Mouse (Mus musculus): ENCODE measurements at regions not wholly inside any gene's neighbourhood (a gene's known extent, or its start where the extent isn't known, plus 50 kb on each side); places are given as distances from the start of the nearest gene placed in this dataset.

GRCm38 (mm10) chr10:115749844-115750243 is 66.8 kb upstream of the Tspan8 start:
- Histone ChIP-seq H3K4me1 (ENCODE audit: control insufficient read depth, insufficient read depth) (no peaks in the 10 kb centered on the region), H3K27ac (ENCODE audit: low read depth) (no peak overlapping the region), H3K27me3 (ENCODE audit: control insufficient read depth, insufficient read depth, low read length) (no peaks in the 10 kb centered on the region), H3K4me2 (ENCODE audit: low read depth, low read length) (no peak overlapping the region), H3K4me3 (ENCODE audit: low read depth, low read length) (no peak overlapping the region), H3K9me3 (replicated peaks; ENCODE audit: control insufficient read depth, low read length) (no peaks in the 10 kb centered on the region), H3K9ac (replicated peaks; ENCODE audit: low read depth, low read length) (no peak overlapping the region), H3K36me3 (replicated peaks; ENCODE audit: control insufficient read depth, insufficient read depth, low read length) (no peaks in the 10 kb centered on the region)
- DNase-seq (ENCODE audit: low spot score) (no peak), ATAC-seq (ENCODE audit: insufficient read depth, low read depth) (no peak)
- TF ChIP-seq EP300 (IDR thresholded peaks at IDR 0.05; ENCODE audit: low read depth), result no peak
- TF ChIP-seq CTCF (IDR thresholded peaks at IDR 0.05; ENCODE audit: low read depth), result no peak
- 67% methylated on average over 2 of the region's 2 CpGs for WGBS

GRCm38 (mm10) chr10:115750250-115750649 is 66.4 kb upstream of the Tspan8 start:
- H3K4me1 ChIP-seq (ENCODE audit: control insufficient read depth, insufficient read depth), result no peaks in the 10 kb centered on the region
- H3K9me3 ChIP-seq (replicated peaks; ENCODE audit: control insufficient read depth, low read length), result no peaks in the 10 kb centered on the region
- no peak overlapping the region for H3K27ac ChIP-seq (ENCODE audit: low read depth)
- no peaks in the 10 kb centered on the region for H3K27me3 ChIP-seq (ENCODE audit: control insufficient read depth, insufficient read depth, low read length)
- TF ChIP-seq CTCF (IDR thresholded peaks at IDR 0.05; ENCODE audit: low read depth), result no peak
- TF ChIP-seq EP300 (IDR thresholded peaks at IDR 0.05; ENCODE audit: low read depth), result no peak
- WGBS, result 56% methylated on average over 5 of the region's 5 CpGs
- ATAC-seq (ENCODE audit: insufficient read depth, low read depth), result no peak
- H3K4me2 ChIP-seq (ENCODE audit: low read depth, low read length), result no peak overlapping the region
- H3K4me3 ChIP-seq (ENCODE audit: low read depth, low read length), result no peak overlapping the region
- no peak overlapping the region for H3K9ac ChIP-seq (replicated peaks; ENCODE audit: low read depth, low read length)
- DNase-seq (ENCODE audit: low spot score), result no peak
- H3K36me3 ChIP-seq (replicated peaks; ENCODE audit: control insufficient read depth, insufficient read depth, low read length), result no peaks in the 10 kb centered on the region

- Histone ChIP-seq H3K4me3 (ENCODE audit: low read depth, low read length) (no peak overlapping the region), H3K27ac (ENCODE audit: low read depth) (no peak overlapping the region), H3K36me3 (replicated peaks; ENCODE audit: control insufficient read depth, insufficient read depth, low read length) (no peaks in the 10 kb centered on the region), H3K4me1 (ENCODE audit: control insufficient read depth, insufficient read depth) (no peaks in the 10 kb centered on the region), H3K9me3 (replicated peaks; ENCODE audit: control insufficient read depth, low read length) (no peaks in the 10 kb centered on the region), H3K4me2 (ENCODE audit: low read depth, low read length) (no peak overlapping the region), H3K27me3 (ENCODE audit: control insufficient read depth, insufficient read depth, low read length) (no peaks in the 10 kb centered on the region), H3K9ac (replicated peaks; ENCODE audit: low read depth, low read length) (no peak overlapping the region)
- TF ChIP-seq EP300 (IDR thresholded peaks at IDR 0.05; ENCODE audit: low read depth), result no peak
- TF ChIP-seq CTCF (IDR thresholded peaks at IDR 0.05; ENCODE audit: low read depth), result no peak
- DNase-seq (ENCODE audit: low spot score) (no peak), ATAC-seq (ENCODE audit: insufficient read depth, low read depth) (no peak)
- 20% methylated on average over 1 of the region's 1 CpGs for WGBS
These were observed 58.0 kb upstream of the Tspan8 start for GRCm38 (mm10) chr10:115758667-115759066.
